Mouse (Mus musculus) left cerebral cortex, postnatal 10 days (tissue): Measurements from ENCODE around the gene Knstrn. TPM values are rescaled to one million over a fixed set of nuclear protein-coding genes. Genes with fewer than 3 reads are reported as not detected.

ENCODE experiments used
- DNase-seq, 2 experiments: peaks; one replicate each; pipeline ENCODE4 v3.0.0; 2021 to 2022; ENCODE audit warnings: low spot score in 2 of 2, mixed read lengths in 1 of 2; ENCODE audit errors: extremely low spot score in 1 of 2
- intact Hi-C: fragments of 180-260 bp; cut with DNase I; formaldehyde crosslinking; loops from one replicate; pipeline ENCODE4 v1.15.1; 2025
- total RNA-seq, 2 experiments: library from RNA; stranded (reverse); gene quantifications; 2 replicates each; pipeline ENCODE4 v1.2.3; 2021

Knstrn gene
- total RNA-seq, 2 experiments from 2014 or later: 3.3 to 3.5 TPM

- intact Hi-C loops: no loop called here
- DNase-seq: peak in 1 of 2 experiments; percentile 73
Observed at GRCm38 (mm10) chr2:118895990-118896913, 82.4 kb downstream of the Knstrn start.

- DNase-seq: peak in 1 of 2 experiments; percentile 57
- intact Hi-C loops: no loop called here
Observed at GRCm38 (mm10) chr2:118896914-118897291, 83.1 kb downstream of the Knstrn start.

- intact Hi-C loops: no loop called here
- DNase-seq: no peak
Observed at GRCm38 (mm10) chr2:118897392-118897791, 83.6 kb downstream of the Knstrn start.

- DNase-seq: no peak
- intact Hi-C loops: no loop called here
Observed at GRCm38 (mm10) chr2:118897808-118898207, 84.0 kb downstream of the Knstrn start.

- DNase-seq: no peak
- intact Hi-C loops: no loop called here
Observed at GRCm38 (mm10) chr2:118898771-118899170, 85.0 kb downstream of the Knstrn start.

GRCm38 (mm10) chr2:118899306-118899705, 85.5 kb downstream of the Knstrn start:
- no peak for DNase-seq
- intact Hi-C loops: no loop called here

GRCm38 (mm10) chr2:118899981-118900825, 86.4 kb downstream of the Knstrn start, which contains the start of gene Bahd1:
TSS of gene Bahd1 (plus strand) at chr2:118900377.
- DNase-seq: peak in 1 of 2 experiments; percentile 68
- intact Hi-C loops: loop anchor here (5.0 kb wide), 1 partner anchor 72 kb away; no protein-coding TSS in a partner anchor

GRCm38 (mm10) chr2:118900826-118901140, 87.0 kb downstream of the Knstrn start:
- no peak for DNase-seq
- intact Hi-C loops: loop anchor here (5.0 kb wide), 1 partner anchor 72 kb away; no protein-coding TSS in a partner anchor

GRCm38 (mm10) chr2:118901175-118902031, 87.6 kb downstream of the Knstrn start:
- DNase-seq: peak; percentile 97 to 100
- intact Hi-C loops: loop anchor here (5.0 kb wide), 1 partner anchor 71 kb away; no protein-coding TSS in a partner anchor

- intact Hi-C loops: loop anchor here (5.0 kb wide), 1 partner anchor 70 kb away; no protein-coding TSS in a partner anchor
- peak in 1 of 2 experiments; percentile 79 for DNase-seq
Observed at GRCm38 (mm10) chr2:118902051-118903025, 88.5 kb downstream of the Knstrn start.

GRCm38 (mm10) chr2:118903333-118903741, 89.5 kb downstream of the Knstrn start:
- intact Hi-C loops: loop anchor here (5.0 kb wide), 1 partner anchor 69 kb away; no protein-coding TSS in a partner anchor
- no peak for DNase-seq

Other genes starting within 250 kb of the Knstrn start
- 1 to 10 TPM; 2.8 to 4.5 TPM for gene Bub1b, start 215.8 kb upstream of the Knstrn start, total RNA-seq
- gene Pak6, start 150.7 kb upstream of the Knstrn start, total RNA-seq: 100 to 1,000 TPM; 168 to 174 TPM
- gene Ankrd63, start 110.0 kb upstream of the Knstrn start, total RNA-seq: 1 to 10 TPM; 5.9 to 8.9 TPM
- gene Plcb2, start 85.6 kb upstream of the Knstrn start, total RNA-seq: 1 to 10 TPM; 2.2 to 3.3 TPM
- 10 to 100 TPM; 26.1 to 28.5 TPM for gene Inafm2, start 68.2 kb upstream of the Knstrn start, total RNA-seq
- gene Ccdc9b, start 51.3 kb upstream of the Knstrn start, total RNA-seq: 1 to 10 TPM; 2.3 to 2.4 TPM
- not detected for gene Phgr1, start 41.2 kb upstream of the Knstrn start, total RNA-seq
- gene Disp2, start 34.3 kb upstream of the Knstrn start, total RNA-seq: 100 to 1,000 TPM; 177 to 187 TPM
- 10 to 100 TPM; 63.1 to 70.0 TPM for gene Ivd, start 48.0 kb downstream of the Knstrn start, total RNA-seq
- 10 to 100 TPM; 29.9 to 32.1 TPM for gene Bahd1, start 86.4 kb downstream of the Knstrn start, total RNA-seq
- gene Chst14, start 112.5 kb downstream of the Knstrn start, total RNA-seq: 1 to 10 TPM; 2.4 to 2.9 TPM
- gene Ccdc32, start 215.4 kb downstream of the Knstrn start, total RNA-seq: 10 to 100 TPM; 61.6 to 61.8 TPM
- 1 to 10 TPM; 6.3 to 6.7 TPM for gene Rpusd2, start 220.8 kb downstream of the Knstrn start, total RNA-seq
- gene Knl1, start 233.1 kb downstream of the Knstrn start, total RNA-seq: 1 to 10 TPM; 1.4 to 1.6 TPM